Mouse (Mus musculus): ENCODE data around the gene 1700123O20Rik. TPM values are rescaled to one million over a fixed set of nuclear protein-coding genes. Genes with fewer than 3 reads are reported as not detected.

The 1700123O20Rik gene
- total RNA-seq (2021), result 10 to 100 TPM; 40.6 to 42.1 TPM
- long read RNA-seq, experiment 1, transcript 1700123O20Rik-201 (2 exons, 1,843 nt), result major isoform, 89 of 101 reads
- long read RNA-seq, experiment 1, partial matches to known transcripts, result 0 of 101 reads
- long read RNA-seq, experiment 1, other reads (novel, unspliced or antisense), result 10 of 101 reads
- long read RNA-seq, experiment 2, transcript 1700123O20Rik-201 (2 exons, 1,843 nt), result major isoform, 26 of 30 reads
- long read RNA-seq, experiment 2, partial matches to known transcripts, result 0 of 30 reads
- long read RNA-seq, experiment 2, other reads (novel, unspliced or antisense), result 4 of 30 reads

DNA sequence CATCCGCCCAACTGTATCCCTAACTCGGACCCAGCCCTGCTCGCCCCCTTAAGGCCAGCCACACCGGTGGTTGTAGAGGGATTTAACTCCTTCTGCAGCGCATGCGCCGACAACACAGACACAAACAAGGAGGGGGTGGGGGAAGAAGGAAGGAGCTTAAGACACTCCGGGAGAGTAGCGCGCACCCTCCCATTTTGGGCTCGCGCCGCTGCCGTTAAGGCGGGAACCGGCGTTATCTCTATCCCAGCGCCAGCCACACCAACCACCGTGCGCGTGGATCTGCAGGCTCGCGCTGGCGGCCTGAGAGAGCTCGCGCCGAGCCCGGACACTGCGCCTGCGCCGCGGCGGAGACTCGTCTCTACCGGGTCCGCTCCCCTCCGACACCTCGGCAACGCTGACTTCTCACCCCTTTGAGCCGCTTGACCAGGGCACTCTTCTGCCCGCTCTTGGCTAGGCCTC, at the start of gene 1700123O20Rik:
TSS of gene 1700123O20Rik (plus strand) at position 154 of the 459 bp plus-strand sequence.
- peak in 1 of 2 experiments; percentile 81 for DNase-seq

- DNase-seq, result peak; percentile 53 to 69
These were observed 49.1 kb upstream of the 1700123O20Rik start for GRCm38 (mm10) chr14:54636954-54637353.

DNA sequence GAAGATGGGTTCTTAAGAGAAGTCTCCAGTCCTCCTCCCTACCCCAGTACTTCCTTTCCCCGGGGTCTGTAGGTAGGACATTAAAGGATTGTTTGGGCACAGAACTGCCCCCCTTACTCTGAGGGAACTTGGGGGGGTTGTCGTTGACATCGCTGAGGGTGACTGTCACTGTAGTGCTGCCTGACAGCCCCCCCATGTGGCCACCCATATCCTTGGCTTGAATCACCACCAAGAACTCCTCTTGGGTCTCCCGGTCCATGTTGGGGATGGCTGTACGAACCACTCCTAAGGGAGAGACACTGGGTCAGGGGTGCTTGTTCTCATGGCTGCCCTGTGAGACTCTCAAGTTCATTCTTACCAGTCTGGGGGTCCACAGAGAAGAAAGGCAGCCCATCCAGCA, 47.8 kb upstream of the 1700123O20Rik start:
- no peak for DNase-seq

DNA sequence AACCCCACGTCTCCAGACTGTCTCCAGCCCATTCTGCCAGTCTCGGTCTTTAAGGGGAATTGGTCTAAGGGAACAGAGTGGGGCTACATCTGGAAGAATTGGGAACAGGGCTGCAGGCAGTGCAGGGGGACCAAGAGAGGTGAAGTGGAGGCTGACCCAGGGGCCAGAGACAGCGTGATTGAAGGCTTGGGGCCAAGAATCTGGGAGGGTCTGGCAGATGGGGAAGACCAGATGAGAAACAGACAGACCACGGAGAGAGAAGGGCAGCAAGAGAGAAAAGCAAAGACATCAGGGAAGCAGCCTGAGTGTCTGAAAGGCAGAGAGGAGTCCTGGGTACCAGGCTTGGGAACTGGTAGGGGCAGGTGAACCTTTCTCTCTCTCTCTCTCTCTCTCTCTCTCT, 45.9 kb upstream of the 1700123O20Rik start:
- no peak for DNase-seq

- DNase-seq, result no peak
These were observed 45.1 kb upstream of the 1700123O20Rik start, which contains the start of gene Gm17606 for GRCm38 (mm10) chr14:54640946-54641304. Gene Gm17606 (plus strand): TSS chr14:54640952.

DNA sequence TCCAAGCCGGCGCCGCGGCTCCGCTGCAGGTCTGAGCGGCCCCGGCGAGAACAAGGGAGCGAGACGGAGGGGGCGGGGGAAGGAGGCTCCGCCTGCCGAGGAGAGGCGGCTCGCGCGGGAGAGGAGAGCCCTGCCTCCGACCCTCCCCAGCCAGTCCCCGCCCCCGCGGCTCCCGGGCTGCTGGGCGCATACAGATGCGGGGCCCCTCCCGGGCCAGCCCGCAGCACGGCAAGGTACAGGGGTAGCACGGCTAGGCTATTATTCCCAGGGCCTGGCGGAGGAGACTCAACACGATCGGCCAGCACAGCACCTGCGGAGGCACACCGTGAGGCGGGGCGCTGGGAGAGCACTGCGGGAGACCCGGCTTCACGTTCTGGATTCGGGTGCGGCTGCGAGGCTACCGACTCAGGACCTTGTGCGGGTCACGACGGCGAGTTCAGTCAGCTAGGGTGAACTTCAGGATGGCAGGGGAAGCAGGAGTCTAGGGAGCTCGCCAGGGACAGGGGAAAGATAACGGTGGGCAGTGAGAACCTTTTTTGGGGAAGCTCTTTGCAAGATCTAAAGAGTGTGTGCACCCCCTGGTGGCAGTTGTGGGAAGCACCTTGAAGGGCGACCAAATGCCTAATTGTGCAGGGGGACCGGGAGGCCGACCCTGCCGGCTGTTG, 44.6 kb upstream of the 1700123O20Rik start, which contains the start of gene Cdh24:
TSS of gene Cdh24 (minus strand) at position 60 of the 665 bp plus-strand sequence.
- peak; percentile 95 to 98 for DNase-seq

DNA sequence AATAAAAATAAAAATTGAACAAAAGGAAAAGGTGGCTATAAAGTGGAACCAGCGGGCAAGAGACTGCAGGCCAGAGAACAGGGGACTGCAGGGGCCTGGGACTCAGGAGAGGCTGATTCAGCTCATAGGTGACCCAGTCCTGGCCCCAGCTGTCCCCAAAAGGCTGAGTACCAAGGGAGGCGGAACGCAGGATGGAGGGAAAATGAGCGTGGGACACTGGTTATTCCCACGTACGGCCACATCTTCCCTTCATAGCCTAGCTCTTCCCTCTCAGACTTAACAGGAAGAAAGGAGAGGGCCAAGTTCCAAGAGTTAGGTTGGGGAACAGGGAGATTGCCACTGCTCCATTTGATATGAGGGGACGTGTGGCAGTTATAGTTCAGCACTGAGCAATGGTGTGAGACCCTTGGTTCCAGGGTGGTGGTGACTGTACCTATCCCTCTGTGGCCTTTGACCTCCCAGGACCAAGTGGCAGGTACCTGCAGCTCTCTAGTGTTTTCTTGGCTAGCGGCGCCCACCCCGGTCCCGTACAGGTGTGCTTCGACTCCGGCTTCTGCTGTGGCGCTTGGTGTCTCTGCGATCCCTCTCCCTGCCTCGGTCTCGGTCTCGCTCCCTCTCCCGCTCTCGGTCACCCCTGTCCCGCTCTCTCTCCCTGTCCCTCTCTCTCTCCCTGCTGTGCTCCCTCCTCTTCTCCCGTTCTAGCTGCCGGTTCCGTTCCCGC, 43.6 kb upstream of the 1700123O20Rik start:
- DNase-seq, result no peak

- DNase-seq, result no peak
These were observed 43.0 kb upstream of the 1700123O20Rik start for GRCm38 (mm10) chr14:54643011-54643410.

GRCm38 (mm10) chr14:54644294-54644693, 41.7 kb upstream of the 1700123O20Rik start:
- DNase-seq, result peak; percentile 42 to 65

DNA sequence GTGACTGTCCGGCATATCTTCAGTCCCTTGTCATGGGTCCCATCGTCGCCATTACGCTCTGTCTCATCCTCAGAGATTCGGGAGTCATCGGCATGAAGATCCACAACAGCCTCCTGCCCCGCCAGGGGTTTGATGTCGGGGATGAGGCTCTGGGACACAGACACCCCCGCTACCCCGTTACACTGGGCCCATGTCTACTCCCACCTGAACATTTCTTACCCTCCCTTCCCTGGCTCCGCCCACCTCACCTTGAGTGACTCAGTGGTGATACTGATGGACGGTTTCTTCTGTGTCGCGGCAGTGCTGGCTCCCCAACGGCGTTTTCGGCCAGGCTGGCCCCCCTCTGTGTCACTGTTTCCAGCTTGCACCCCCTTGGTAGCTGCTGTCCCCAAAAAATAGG, 39.6 kb upstream of the 1700123O20Rik start:
- no peak for DNase-seq

DNA sequence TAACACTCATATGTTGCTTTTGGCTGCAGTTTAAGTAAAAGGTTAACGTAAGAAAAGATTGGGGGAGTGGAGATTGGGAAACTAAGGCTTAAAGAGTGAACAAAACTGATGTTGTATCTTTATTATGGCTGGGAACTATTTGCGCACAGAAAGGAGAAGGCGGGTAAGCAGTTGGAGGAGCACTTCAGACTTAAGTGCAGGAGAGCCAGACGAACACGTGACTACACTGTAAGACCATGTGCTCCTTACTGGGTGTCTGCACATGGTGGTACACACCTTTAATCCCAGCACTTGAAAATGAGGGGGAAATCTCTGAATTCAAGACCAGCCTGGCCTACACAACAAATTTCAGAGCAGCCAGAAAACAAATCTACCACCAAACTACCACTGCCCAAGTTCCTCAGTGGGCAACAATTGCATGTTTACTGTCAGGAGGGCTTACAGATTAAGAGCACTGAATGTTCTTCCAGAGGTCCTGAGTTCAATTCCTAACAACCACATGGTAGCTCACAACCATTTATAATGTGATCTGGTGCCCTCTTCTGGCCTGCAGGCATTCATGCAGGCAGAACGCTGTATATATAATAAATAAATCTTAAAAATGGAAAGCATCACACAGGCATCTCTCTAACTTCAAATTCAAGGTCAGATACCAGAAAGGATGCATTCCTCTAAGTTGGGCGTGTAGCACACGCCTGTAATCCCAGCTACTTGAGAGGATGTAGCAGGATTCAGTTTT, 38.9 kb upstream of the 1700123O20Rik start:
- DNase-seq, result no peak

GRCm38 (mm10) chr14:54647900-54648299, 38.1 kb upstream of the 1700123O20Rik start:
- no peak for DNase-seq

GRCm38 (mm10) chr14:54650621-54651454, 35.2 kb upstream of the 1700123O20Rik start:
- DNase-seq, result peak; percentile 84 to 88

DNA sequence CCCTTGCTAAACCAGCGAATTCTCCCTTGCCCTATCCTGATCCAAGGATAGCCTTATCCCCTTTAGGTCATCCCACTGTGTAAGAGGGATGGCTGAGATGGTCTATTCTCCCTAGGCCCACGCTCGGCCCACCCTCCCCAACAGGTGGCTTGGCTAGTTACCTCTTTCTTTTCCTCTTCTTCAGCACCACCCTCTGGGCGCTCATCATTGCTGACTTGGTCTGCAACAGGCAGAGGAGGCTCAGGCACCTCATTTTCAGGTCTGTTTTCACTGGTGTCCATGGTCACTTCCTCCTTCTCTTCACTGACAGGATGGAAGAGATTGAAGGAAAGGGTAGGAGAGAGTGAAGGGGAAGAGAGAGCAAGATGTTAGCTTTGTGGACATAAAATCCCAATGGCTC, 34.5 kb upstream of the 1700123O20Rik start:
- no peak for DNase-seq

DNA sequence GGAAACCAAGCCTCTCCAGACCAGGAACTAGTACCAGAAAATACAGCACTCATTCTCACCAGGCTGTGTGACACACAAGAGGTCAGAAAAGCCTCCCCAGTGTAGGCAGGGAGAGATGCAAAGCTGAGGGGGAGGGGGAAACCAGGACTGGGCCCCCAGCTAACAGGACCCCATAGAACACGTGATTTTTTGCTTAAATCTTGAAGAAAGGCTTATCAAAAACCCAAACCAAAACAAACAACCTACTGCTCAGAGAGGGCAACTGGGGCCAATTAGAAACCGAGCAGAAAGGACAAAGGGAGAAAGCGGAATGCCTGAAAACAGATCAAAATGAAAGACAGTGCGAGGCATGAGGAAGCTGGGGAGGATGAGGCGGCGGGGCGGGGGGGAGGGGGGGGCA, 33.2 kb upstream of the 1700123O20Rik start:
- no peak for DNase-seq

GRCm38 (mm10) chr14:54653496-54653895, 32.5 kb upstream of the 1700123O20Rik start:
- peak; percentile 92 to 94 for DNase-seq

DNA sequence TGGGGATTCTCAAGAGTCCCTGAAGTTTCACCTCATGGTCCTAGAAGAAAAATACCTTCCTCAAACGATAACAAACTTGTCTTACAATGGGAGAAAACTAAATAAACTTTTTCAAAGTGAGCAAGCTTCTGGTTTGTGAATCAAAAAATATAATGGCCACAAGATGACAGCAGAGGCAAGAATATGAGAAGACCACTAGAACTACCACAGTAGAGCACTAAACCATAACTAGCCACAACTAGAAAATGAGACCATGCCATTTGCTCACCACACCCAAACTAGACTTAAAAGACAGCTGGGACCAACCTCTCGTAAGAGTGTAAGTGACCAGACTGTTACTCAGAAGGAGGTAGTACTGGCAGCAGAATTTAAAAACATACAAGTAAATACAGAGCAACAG, 26.0 kb upstream of the 1700123O20Rik start:
- DNase-seq, result no peak

GRCm38 (mm10) chr14:54664477-54665222, 21.4 kb upstream of the 1700123O20Rik start:
- no peak for DNase-seq

DNA sequence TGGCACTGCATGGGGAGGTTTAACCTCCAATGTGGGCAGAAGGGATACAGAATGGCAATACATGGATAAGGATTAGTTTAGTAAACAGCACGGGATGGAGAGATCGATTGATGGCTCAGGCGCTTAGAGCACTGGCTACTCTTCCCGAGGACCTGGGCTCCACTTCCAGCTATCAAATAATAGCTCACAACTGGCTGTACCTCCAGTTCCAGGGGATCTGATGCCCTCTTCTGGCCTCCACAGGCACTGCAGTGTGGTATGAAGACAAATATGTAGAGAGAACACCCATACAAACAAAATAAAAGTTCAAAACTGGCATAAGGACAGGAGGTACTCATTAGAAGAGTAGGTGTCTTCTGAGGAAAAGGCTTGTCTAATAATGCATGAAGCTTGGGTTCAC, 16.6 kb upstream of the 1700123O20Rik start:
- peak; percentile 61 to 67 for DNase-seq

GRCm38 (mm10) chr14:54674317-54674716, 11.7 kb upstream of the 1700123O20Rik start:
- DNase-seq, result no peak
